Mouse (Mus musculus) ES-E14 (cell line): ENCODE data around the gene Clca3a1. TPM values are rescaled to one million over a fixed set of nuclear protein-coding genes. Genes with fewer than 3 reads are reported as not detected.

Source experiments
- DNase-seq: peaks from one replicate; pipeline ENCODE4 v3.0.0-alpha.2; 2013; ENCODE audit warnings: low read depth, low spot score
- H3K27ac ChIP-seq: 2 replicates; pipeline ENCODE4 v1.5.1; 2012; ENCODE audit warnings: low read depth, mild to moderate bottlenecking, low read length, moderate library complexity, mixed read lengths; ENCODE audit not compliant: poor library complexity, insufficient read depth, severe bottlenecking
- H3K36me3 ChIP-seq: 2 replicates; pipeline ENCODE4 v1.6.1; 2012; ENCODE audit warnings: mild to moderate bottlenecking, low read length, moderate library complexity, mixed read lengths; ENCODE audit not compliant: control insufficient read depth, poor library complexity, insufficient read depth, severe bottlenecking
- H3K4me1 ChIP-seq, 2 experiments: fragments of 150-350 bp in 1 of 2; sonication (generic) in 1 of 2; 2 replicates each; pipeline ENCODE4 v1.6.1; 2012; ENCODE audit warnings: low read length in 2 of 2, mild to moderate bottlenecking in 1 of 2, mixed read lengths in 1 of 2; ENCODE audit not compliant: control insufficient read depth in 2 of 2, insufficient read depth in 2 of 2, poor library complexity in 1 of 2
- H3K4me3 ChIP-seq, 2 experiments: fragments of 150-350 bp in 1 of 2; sonication (generic) in 1 of 2; 2 replicates each; pipeline ENCODE4 v1.5.1; 2012; ENCODE audit warnings: low read length in 2 of 2, low read depth in 1 of 2, mild to moderate bottlenecking in 1 of 2, mixed read lengths in 1 of 2; ENCODE audit not compliant: insufficient read depth in 1 of 2, poor library complexity in 1 of 2, severe bottlenecking in 1 of 2
- H3K9ac ChIP-seq: 2 replicates; pipeline ENCODE4 v1.6.1; 2012; ENCODE audit warnings: low read depth, mild to moderate bottlenecking, low read length, mixed read lengths; ENCODE audit not compliant: poor library complexity, insufficient read depth, severe bottlenecking
- H3K9me3 ChIP-seq: fragments of 150-350 bp; sonication (generic); 2 replicates; pipeline ENCODE4 v1.6.1; 2012; ENCODE audit warnings: low read depth, mild to moderate bottlenecking, low read length; ENCODE audit not compliant: control insufficient read depth, insufficient read depth
- CHD2 ChIP-seq: IDR thresholded peaks from 2 replicates; pipeline ENCODE4 v1.6.1; 2014; ENCODE audit warnings: mild to moderate bottlenecking, low read depth, low read length, inconsistent platforms
- HCFC1 ChIP-seq: IDR thresholded peaks from 2 replicates; pipeline ENCODE4 v1.6.1; 2012; ENCODE audit warnings: low read length, inconsistent platforms, borderline replicate concordance; ENCODE audit not compliant: insufficient read depth
- MAFK ChIP-seq: IDR thresholded peaks from 2 replicates; pipeline ENCODE4 v1.6.1; 2014; ENCODE audit warnings: mild to moderate bottlenecking, low read depth, low read length, inconsistent platforms; ENCODE audit not compliant: insufficient read depth
- ZC3H11A ChIP-seq: IDR thresholded peaks from 2 replicates; pipeline ENCODE4 v1.6.1; 2012; ENCODE audit warnings: low read depth, mild to moderate bottlenecking, inconsistent platforms, low read length, borderline replicate concordance
- ZNF384 ChIP-seq: IDR thresholded peaks from 2 replicates; pipeline ENCODE4 v1.6.1; 2012; ENCODE audit warnings: low read depth, low read length, inconsistent platforms
- in situ Hi-C, 2 experiments: fragments of 600-800 bp; cut with MboI; formaldehyde crosslinking; loops; one replicate each; pipeline ENCODE4 v1.15.1; 2025; ENCODE audit warnings: low sequenced_read_pairs in 2 of 2, inconsistent platforms in 1 of 2; ENCODE audit not compliant: unreplicated experiment in 2 of 2
- total RNA-seq: library from RNA; depleted of rRNA; stranded (reverse); fragments of 300-350 nt; gene quantifications from 2 replicates; pipeline ENCODE4 v1.2.3, GENCODE M21; 2012

Clca3a1 gene
- total RNA-seq, 1 experiment, result 0.45 TPM

GRCm38 (mm10) chr3:144697154-144697553, 63.6 kb downstream of the Clca3a1 start:
- Histone ChIP-seq H3K4me1 (no peaks in the 10 kb centered on the region), H3K9me3 (no peaks in the 10 kb centered on the region), H3K27ac (no peak overlapping the region), H3K4me3 (no peak overlapping the region), H3K9ac (no peak overlapping the region), H3K36me3 (peaks cover 9% of the 10 kb centered on the region)
- in situ Hi-C loops, result no loop called here
- TF ChIP-seq ZNF384, result peak; percentile 68
- no peak for TF ChIP-seq HCFC1
- no peak for DNase-seq

GRCm38 (mm10) chr3:144694941-144695340, 65.8 kb downstream of the Clca3a1 start:
- Histone ChIP-seq H3K36me3 (peaks cover 8% of the 10 kb centered on the region), H3K27ac (no peak overlapping the region), H3K9ac (no peak overlapping the region), H3K9me3 (no peaks in the 10 kb centered on the region), H3K4me3 (no peak overlapping the region), H3K4me1 (no peaks in the 10 kb centered on the region)
- in situ Hi-C loops, result no loop called here
- no peak for DNase-seq
- TF ChIP-seq HCFC1, result no peak
- no peak for TF ChIP-seq MAFK
- no peak for TF ChIP-seq CHD2
- no peak for TF ChIP-seq ZNF384
- TF ChIP-seq ZC3H11A, result no peak

GRCm38 (mm10) chr3:144694040-144694439, 66.7 kb downstream of the Clca3a1 start:
- H3K36me3 ChIP-seq, result peaks cover 8% of the 10 kb centered on the region
- DNase-seq, result no peak
- no peak overlapping the region for H3K27ac ChIP-seq
- no peaks in the 10 kb centered on the region for H3K4me1 ChIP-seq
- no peaks in the 10 kb centered on the region for H3K9me3 ChIP-seq
- no peak overlapping the region for H3K9ac ChIP-seq
- TF ChIP-seq HCFC1 (no peak), MAFK (no peak), CHD2 (no peak), ZC3H11A (no peak), ZNF384 (no peak)
- in situ Hi-C loops, result no loop called here
- no peak overlapping the region for H3K4me3 ChIP-seq

GRCm38 (mm10) chr3:144692052-144692451, 68.7 kb downstream of the Clca3a1 start:
- Histone ChIP-seq H3K27ac (no peak overlapping the region), H3K36me3 (peaks cover 8% of the 10 kb centered on the region), H3K4me3 (no peak overlapping the region), H3K9ac (no peak overlapping the region), H3K4me1 (no peaks in the 10 kb centered on the region), H3K9me3 (no peaks in the 10 kb centered on the region)
- peak; percentile 31 for DNase-seq
- in situ Hi-C loops, result no loop called here
- TF ChIP-seq ZC3H11A (0 out of 2 replicates have a peak, but pooled peaks have one; percentile 40), CHD2 (no peak)

GRCm38 (mm10) chr3:144689236-144689635, 71.5 kb downstream of the Clca3a1 start:
- H3K36me3 ChIP-seq, result peaks cover 2% of the 10 kb centered on the region
- no peak overlapping the region for H3K4me3 ChIP-seq
- H3K9ac ChIP-seq, result no peak overlapping the region
- H3K4me1 ChIP-seq, result no peaks in the 10 kb centered on the region
- in situ Hi-C loops, result no loop called here
- no peak for TF ChIP-seq CHD2
- no peak for TF ChIP-seq ZNF384
- TF ChIP-seq MAFK, result no peak
- no peak for TF ChIP-seq ZC3H11A
- no peaks in the 10 kb centered on the region for H3K9me3 ChIP-seq
- peak; percentile 79 for DNase-seq
- H3K27ac ChIP-seq, result no peak overlapping the region; the same call in 1 of the 2 replicates
